Mouse (Mus musculus) cerebellum, adult 8-10 months (tissue): ENCODE measurements around the gene Gm9970.

Experiments used
- DNase-seq: peaks from one replicate; pipeline ENCODE4 v3.0.0; 2022

The Gm9970 gene

GRCm38 (mm10) chr5:31194486-31195485, 46.2 kb downstream of the Gm9970 start:
- no peak for DNase-seq

GRCm38 (mm10) chr5:31193631-31194281, 47.3 kb downstream of the Gm9970 start:
- DNase-seq, result no peak

GRCm38 (mm10) chr5:31192939-31193630, 47.9 kb downstream of the Gm9970 start, which contains the start of the genes Snx17 and Eif2b4:
Gene Snx17 (plus strand): TSS chr5:31193227.
Gene Eif2b4 (minus strand): TSS chr5:31193430.
- peak; percentile 99 for DNase-seq

GRCm38 (mm10) chr5:31192045-31192938, 48.7 kb downstream of the Gm9970 start:
- DNase-seq, result no peak
